Mouse (Mus musculus): ENCODE results near the gene Safb2. TPM values are rescaled to one million over a fixed set of nuclear protein-coding genes. Genes with fewer than 3 reads are reported as not detected.

Gene Safb2
- polyA plus RNA-seq, 1 experiment from 2014 or later = 90.1 TPM

GRCm38 (mm10) chr17:56542736-56543135 lies 41.6 kb downstream of the Safb2 start:
- 56% methylated on average over 8 of the region's 8 CpGs for WGBS
- no peak overlapping the region for H3K9ac ChIP-seq
- H3K27ac ChIP-seq = no peak overlapping the region
- no peaks in the 10 kb centered on the region for H3K4me1 ChIP-seq
- ATAC-seq (ENCODE audit: borderline replicate concordance, extremely low read depth, low FRiP score, low TSS enrichment) = no peak
- H3K27me3 ChIP-seq = no peaks in the 10 kb centered on the region; the same call in 1 of the 2 replicates
- no peak overlapping the region for H3K4me3 ChIP-seq
- H3K9me3 ChIP-seq = no peaks in the 10 kb centered on the region
- no peak overlapping the region for H3K4me2 ChIP-seq
- H3K36me3 ChIP-seq = no peaks in the 10 kb centered on the region

GRCm38 (mm10) chr17:56540562-56540975 lies 43.8 kb downstream of the Safb2 start:
- no peaks in the 10 kb centered on the region for H3K9me3 ChIP-seq
- no peak overlapping the region for H3K4me3 ChIP-seq
- H3K4me1 ChIP-seq = no peaks in the 10 kb centered on the region
- WGBS = 25% methylated on average over 6 of the region's 6 CpGs
- H3K36me3 ChIP-seq = no peaks in the 10 kb centered on the region
- no peak overlapping the region for H3K4me2 ChIP-seq
- no peak overlapping the region for H3K27ac ChIP-seq
- no peak; the same call in 1 of the 2 replicates for ATAC-seq (ENCODE audit: borderline replicate concordance, extremely low read depth, low FRiP score, low TSS enrichment)
- no peaks in the 10 kb centered on the region; the same call in 1 of the 2 replicates for H3K27me3 ChIP-seq
- no peak overlapping the region for H3K9ac ChIP-seq

- no peaks in the 10 kb centered on the region for H3K36me3 ChIP-seq
- ATAC-seq (ENCODE audit: borderline replicate concordance, extremely low read depth, low FRiP score, low TSS enrichment) = no peak
- H3K27ac ChIP-seq = no peak overlapping the region
- H3K9me3 ChIP-seq = no peaks in the 10 kb centered on the region
- H3K9ac ChIP-seq = no peak overlapping the region
- no peak overlapping the region for H3K4me2 ChIP-seq
- H3K4me3 ChIP-seq = no peak overlapping the region
- no peaks in the 10 kb centered on the region for H3K4me1 ChIP-seq
- H3K27me3 ChIP-seq = no peaks in the 10 kb centered on the region; the same call in 1 of the 2 replicates
- 37% methylated on average over 8 of the region's 8 CpGs for WGBS
Observed at GRCm38 (mm10) chr17:56537912-56538311, 46.5 kb downstream of the Safb2 start.

- Histone ChIP-seq H3K4me3 (no peak overlapping the region), H3K27ac (no peak overlapping the region), H3K9me3 (no peaks in the 10 kb centered on the region), H3K27me3 (no peaks in the 10 kb centered on the region), H3K4me1 (no peaks in the 10 kb centered on the region), H3K4me2 (no peak overlapping the region), H3K9ac (no peak overlapping the region), H3K36me3 (no peaks in the 10 kb centered on the region)
- 78% methylated on average over 3 of the region's 3 CpGs for WGBS
- no peak for ATAC-seq (ENCODE audit: borderline replicate concordance, extremely low read depth, low FRiP score, low TSS enrichment)
Observed at GRCm38 (mm10) chr17:56536874-56537273, 47.5 kb downstream of the Safb2 start.

- H3K9me3 ChIP-seq = no peaks in the 10 kb centered on the region
- WGBS = 53% methylated on average over 14 of the region's 14 CpGs
- no peaks in the 10 kb centered on the region for H3K36me3 ChIP-seq
- H3K4me1 ChIP-seq = no peaks in the 10 kb centered on the region
- H3K9ac ChIP-seq = no peak overlapping the region
- H3K27ac ChIP-seq = no peak overlapping the region
- no peak for ATAC-seq (ENCODE audit: borderline replicate concordance, extremely low read depth, low FRiP score, low TSS enrichment)
- no peak overlapping the region for H3K4me2 ChIP-seq
- H3K4me3 ChIP-seq = no peak overlapping the region
- no peaks in the 10 kb centered on the region for H3K27me3 ChIP-seq
Observed at GRCm38 (mm10) chr17:56536192-56536591, 48.2 kb downstream of the Safb2 start.

- no peaks in the 10 kb centered on the region for H3K9me3 ChIP-seq
- no peak overlapping the region for H3K9ac ChIP-seq
- H3K4me2 ChIP-seq = no peak overlapping the region
- no peaks in the 10 kb centered on the region for H3K27me3 ChIP-seq
- H3K27ac ChIP-seq = no peak overlapping the region
- no peak for ATAC-seq (ENCODE audit: borderline replicate concordance, extremely low read depth, low FRiP score, low TSS enrichment)
- H3K4me1 ChIP-seq = no peaks in the 10 kb centered on the region
- H3K36me3 ChIP-seq = no peaks in the 10 kb centered on the region
- no peak overlapping the region for H3K4me3 ChIP-seq
- 55% methylated on average over 4 of the region's 4 CpGs for WGBS
Observed at GRCm38 (mm10) chr17:56524943-56525342, 59.4 kb downstream of the Safb2 start.

- H3K4me2 ChIP-seq = no peak overlapping the region
- H3K9me3 ChIP-seq = no peaks in the 10 kb centered on the region
- WGBS = 29% methylated on average over 1 of the region's 1 CpGs
- no peak overlapping the region for H3K4me3 ChIP-seq
- no peaks in the 10 kb centered on the region for H3K4me1 ChIP-seq
- no peak overlapping the region for H3K27ac ChIP-seq
- no peak for ATAC-seq (ENCODE audit: borderline replicate concordance, extremely low read depth, low FRiP score, low TSS enrichment)
- H3K27me3 ChIP-seq = no peaks in the 10 kb centered on the region
- no peaks in the 10 kb centered on the region for H3K36me3 ChIP-seq
- H3K9ac ChIP-seq = no peak overlapping the region
Observed at GRCm38 (mm10) chr17:56522744-56523143, 61.6 kb downstream of the Safb2 start.

GRCm38 (mm10) chr17:56515690-56516410 lies 68.5 kb downstream of the Safb2 start:
- no peak overlapping the region for H3K27ac ChIP-seq
- WGBS = 6% methylated on average over 13 of the region's 13 CpGs
- no peaks in the 10 kb centered on the region for H3K9me3 ChIP-seq
- peaks cover 45% of the 10 kb centered on the region for H3K27me3 ChIP-seq
- H3K4me1 ChIP-seq = peaks cover 23% of the 10 kb centered on the region
- peak overlapping the region; percentile 27; the same call in 1 of the 2 replicates for H3K9ac ChIP-seq
- H3K4me2 ChIP-seq = peak overlapping the region; percentile 7; the same call in 1 of the 2 replicates
- no peaks in the 10 kb centered on the region for H3K36me3 ChIP-seq
- peak; percentile 58; the same call in 1 of the 2 replicates for ATAC-seq (ENCODE audit: borderline replicate concordance, extremely low read depth, low FRiP score, low TSS enrichment)
- no peak overlapping the region for H3K4me3 ChIP-seq

- ATAC-seq (ENCODE audit: borderline replicate concordance, extremely low read depth, low FRiP score, low TSS enrichment) = no peak
- 35% methylated on average over 12 of the region's 12 CpGs for WGBS
- Histone ChIP-seq H3K4me2 (no peak overlapping the region), H3K9me3 (no peaks in the 10 kb centered on the region), H3K4me3 (no peak overlapping the region), H3K9ac (no peak overlapping the region), H3K27me3 (peaks cover 54% of the 10 kb centered on the region), H3K27ac (no peak overlapping the region), H3K36me3 (no peaks in the 10 kb centered on the region), H3K4me1 (peaks cover 31% of the 10 kb centered on the region)
Observed at GRCm38 (mm10) chr17:56514916-56515315, 69.5 kb downstream of the Safb2 start.

- no peak overlapping the region for H3K4me2 ChIP-seq
- no peaks in the 10 kb centered on the region for H3K9me3 ChIP-seq
- no peak overlapping the region for H3K27ac ChIP-seq
- H3K9ac ChIP-seq = no peak overlapping the region
- ATAC-seq (ENCODE audit: borderline replicate concordance, extremely low read depth, low FRiP score, low TSS enrichment) = no peak
- H3K36me3 ChIP-seq = no peaks in the 10 kb centered on the region
- H3K4me3 ChIP-seq = no peak overlapping the region
- peaks cover 60% of the 10 kb centered on the region for H3K27me3 ChIP-seq
- peaks cover 33% of the 10 kb centered on the region for H3K4me1 ChIP-seq
Observed at GRCm38 (mm10) chr17:56514330-56514729, 70.1 kb downstream of the Safb2 start.

GRCm38 (mm10) chr17:56512310-56512709 lies 72.1 kb downstream of the Safb2 start, which contains the start of gene Znrf4:
Gene Znrf4, minus strand, starts transcription at chr17:56512431.
- peaks cover 71% of the 10 kb centered on the region for H3K27me3 ChIP-seq
- no peaks in the 10 kb centered on the region for H3K36me3 ChIP-seq
- H3K4me3 ChIP-seq = peak within 1 kb of the TSS; percentile 25
- no peak for ATAC-seq (ENCODE audit: borderline replicate concordance, extremely low read depth, low FRiP score, low TSS enrichment)
- H3K4me1 ChIP-seq = peaks cover 39% of the 10 kb centered on the region
- WGBS = 60% methylated on average over 22 of the region's 22 CpGs
- peak within 1 kb of the TSS; percentile 48 for H3K4me2 ChIP-seq
- no peaks in the 10 kb centered on the region for H3K9me3 ChIP-seq
- no peak within 1 kb of the TSS for H3K27ac ChIP-seq
- no peak within 1 kb of the TSS for H3K9ac ChIP-seq

- H3K36me3 ChIP-seq = no peaks in the 10 kb centered on the region
- no peak for ATAC-seq (ENCODE audit: borderline replicate concordance, extremely low read depth, low FRiP score, low TSS enrichment)
- H3K4me1 ChIP-seq = peaks cover 41% of the 10 kb centered on the region
- peaks cover 71% of the 10 kb centered on the region for H3K27me3 ChIP-seq
- H3K9ac ChIP-seq = no peak overlapping the region
- H3K27ac ChIP-seq = no peak overlapping the region
- H3K4me2 ChIP-seq = peak overlapping the region; percentile 48
- H3K4me3 ChIP-seq = peak overlapping the region; percentile 25
- WGBS = 22% methylated on average over 28 of the region's 29 CpGs
- H3K9me3 ChIP-seq = no peaks in the 10 kb centered on the region
Observed at GRCm38 (mm10) chr17:56511707-56512090, 72.7 kb downstream of the Safb2 start.
